Mouse (Mus musculus) cerebellum, adult (tissue): Measurements from ENCODE around the gene Crb2.

Experiments
- ATAC-seq: cut with Nextera tagmentation; 2 replicates; pipeline ENCODE4 v1.9.2; 2017; ENCODE audit warnings: mild to moderate bottlenecking, moderate library complexity, mixed read lengths; ENCODE audit not compliant: insufficient number of reproducible peaks, low FRiP score, low TSS enrichment

Crb2 gene

DNA sequence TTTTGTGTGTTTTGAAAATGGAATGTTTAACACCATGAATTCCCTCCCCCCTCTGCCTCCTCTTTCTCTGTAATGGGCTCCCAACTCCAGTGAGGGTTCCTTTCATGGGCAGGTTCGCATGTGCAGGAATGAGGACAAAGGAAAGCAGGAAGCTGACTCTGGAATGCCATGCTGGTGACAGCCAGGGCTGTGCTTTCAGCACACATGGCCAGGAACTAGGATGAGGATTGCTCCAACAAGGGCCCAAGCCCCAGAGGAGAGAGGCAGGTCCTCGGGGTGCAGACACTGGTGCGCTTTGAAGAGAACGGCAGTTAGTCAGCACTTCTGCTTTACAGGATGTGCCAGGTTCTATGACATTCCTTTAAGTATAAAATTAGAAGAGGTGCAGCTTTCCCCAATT is 66.7 kb downstream of the Crb2 start:
- no peak for ATAC-seq
